ENCODE assay signal across 35 mouse cellular contexts in the genomic region with DNA sequence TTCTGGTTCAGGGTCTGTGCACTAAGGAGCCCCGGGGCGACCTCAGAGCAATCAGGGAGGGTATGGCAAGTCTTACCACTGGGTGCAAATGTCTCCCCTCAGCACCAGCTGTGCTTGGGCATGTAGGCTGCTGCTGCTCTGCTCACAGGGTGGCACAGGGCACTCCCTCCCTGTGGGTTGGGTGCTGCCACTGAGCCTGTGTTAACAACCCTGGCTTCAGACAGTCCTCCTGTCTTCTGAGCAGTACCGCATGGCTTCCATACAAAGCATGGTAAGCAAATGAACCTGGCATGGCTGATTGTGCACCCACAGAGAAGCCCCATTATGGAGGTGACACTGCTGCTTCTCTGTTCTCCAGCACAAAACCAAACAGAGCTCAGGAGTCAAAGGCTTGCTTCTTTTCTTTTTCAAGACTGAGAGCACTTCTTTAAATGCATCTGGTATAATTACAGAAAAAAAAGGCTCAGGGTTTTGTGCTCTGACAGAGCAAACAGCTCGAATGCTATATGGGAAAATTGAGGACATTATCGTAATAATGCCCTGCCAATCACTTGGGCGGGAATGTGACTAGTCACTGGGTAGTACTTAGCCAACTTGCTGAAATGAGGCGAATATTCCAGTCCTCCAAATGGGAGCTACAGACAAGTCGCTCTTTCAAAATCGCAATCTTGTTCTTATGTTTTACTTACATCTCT. TPM values are rescaled to one million over a fixed set of nuclear protein-coding genes. Genes with fewer than 3 reads are reported as not detected.
DNase-seq lines count a peak whose midpoint lies in the region; ATAC-seq and TF ChIP-seq lines count a peak whose summit lies in the region.
"Had no signal": no experiment of that assay in that cellular context is flagged by ENCODE, and none has a peak within 500 bp of the region (broad histone marks: within the 10 kb centered on the region; RNA-seq: fewer than 3 reads in every experiment).

No protein-coding gene starts in this region.

- peaks cover 68% of the 10 kb centered on the region for H3K4me1 ChIP-seq in megakaryocyte, embryonic 14.5 days
- peaks cover 60% of the 10 kb centered on the region for H3K4me1 ChIP-seq in forebrain, embryonic 13.5 days
- H3K4me1 ChIP-seq in olfactory bulb, adult 2 months (ENCODE audit: control insufficient read depth, insufficient read depth, low read length) = peaks cover 23% of the 10 kb centered on the region

- WGBS in forebrain, embryonic 13.5 days = 43% methylated on average over 9 of the region's 9 CpGs
- WGBS in olfactory bulb, adult 2 months = 31% methylated on average over 9 of the region's 9 CpGs

- ATAC-seq in megakaryocyte, adult 5-6 weeks (ENCODE audit: poor library complexity, severe bottlenecking) = no peak
- ATAC-seq in forebrain, embryonic 13.5 days = peak; percentile 71
- peak; percentile 20; the same call in 1 of the 2 replicates for ATAC-seq in megakaryocyte-erythroid progenitor cell, adult 5-6 weeks (replicated peaks; ENCODE audit: low FRiP score, low TSS enrichment, poor library complexity, severe bottlenecking)
- ATAC-seq: hindbrain, embryonic 16.5 days; intestine, embryonic 16.5 days had no signal

- no peaks in the 10 kb centered on the region for H3K9me3 ChIP-seq in megakaryocyte, embryonic 14.5 days
- H3K9me3 ChIP-seq in forebrain, embryonic 13.5 days (replicated peaks) = no peaks in the 10 kb centered on the region
- H3K9me3 ChIP-seq: embryonic facial prominence, embryonic 13.5 days; heart, embryonic 15.5 days; limb, embryonic 12.5 days; midbrain, embryonic 12.5 days; stomach, embryonic 15.5 days had no signal

- H3K4me3 ChIP-seq in megakaryocyte, embryonic 14.5 days (replicated peaks) = peak overlapping the region; percentile 56
- no peak overlapping the region for H3K4me3 ChIP-seq in forebrain, embryonic 13.5 days
- no peak overlapping the region for H3K4me3 ChIP-seq in olfactory bulb, adult 2 months (ENCODE audit: insufficient read depth, low read depth, low read length)
- H3K4me3 ChIP-seq: embryonic facial prominence, embryonic 13.5 days; erythroblast, embryonic 14.5 days; heart, embryonic 15.5 days; limb, embryonic 12.5 days; midbrain, embryonic 12.5 days; stomach, embryonic 15.5 days had no signal

- H3K27me3 ChIP-seq in megakaryocyte, embryonic 14.5 days (replicated peaks) = peaks cover 38% of the 10 kb centered on the region
- H3K27me3 ChIP-seq in forebrain, embryonic 13.5 days = peaks cover 23% of the 10 kb centered on the region; the same call in 1 of the 2 replicates

- no peak for TF ChIP-seq CTCF in olfactory bulb, adult 2 months (IDR thresholded peaks at IDR 0.05; ENCODE audit: insufficient read depth, low read depth, low read length)

- peak overlapping the region; percentile 88 for H3K27ac ChIP-seq in forebrain, embryonic 13.5 days
- H3K27ac ChIP-seq in olfactory bulb, adult 2 months (ENCODE audit: insufficient read depth, low read depth, low read length) = peak overlapping the region; percentile 69
- H3K27ac ChIP-seq: embryonic facial prominence, embryonic 13.5 days; heart, embryonic 15.5 days; limb, embryonic 12.5 days; midbrain, embryonic 12.5 days; stomach, embryonic 15.5 days had no signal

- peak overlapping the region; percentile 19; the same call in 1 of the 2 replicates for H3K9ac ChIP-seq in forebrain, embryonic 13.5 days
- H3K9ac ChIP-seq: embryonic facial prominence, embryonic 13.5 days; heart, embryonic 15.5 days; limb, embryonic 12.5 days; lung, embryonic 14.5 days; midbrain, embryonic 12.5 days; stomach, embryonic 15.5 days had no signal

- peak overlapping the region; percentile 77 for H3K4me2 ChIP-seq in forebrain, embryonic 13.5 days
- H3K4me2 ChIP-seq: embryonic facial prominence, embryonic 13.5 days; heart, embryonic 15.5 days; limb, embryonic 12.5 days; liver, embryonic 11.5 days; lung, embryonic 14.5 days; midbrain, embryonic 12.5 days; stomach, embryonic 15.5 days had no signal

- H3K36me3 ChIP-seq in megakaryocyte, embryonic 14.5 days (replicated peaks; ENCODE audit: low read length) = peaks cover 24% of the 10 kb centered on the region
- H3K36me3 ChIP-seq in forebrain, embryonic 13.5 days (ENCODE audit: poor library complexity, severe bottlenecking) = no peaks in the 10 kb centered on the region
- H3K36me3 ChIP-seq: embryonic facial prominence, embryonic 13.5 days; heart, embryonic 15.5 days; limb, embryonic 12.5 days; midbrain, embryonic 12.5 days; stomach, embryonic 15.5 days had no signal

- DNase-seq in left cerebral cortex, postnatal 36 days (ENCODE audit: low spot score in 2 of 2) = no peak
- DNase-seq in cerebellum, adult 8-10 months = no peak
- no peak for DNase-seq in left cerebral cortex, adult 11 months (ENCODE audit: low spot score)
- DNase-seq: adrenal gland, adult 2 months; B cell, adult 2 months; cerebellum, adult 2 months; cerebellum, postnatal 36 days; embryo, embryonic 11 days; gastrocnemius, postnatal 14 days; heart, postnatal 36 days; kidney, adult 9 months; kidney, postnatal 14 days; lung, embryonic 14.5 days; right cerebral cortex, adult 18-20 months; right cerebral cortex, postnatal 4 days; thymus, postnatal 4 days had no signal

- intact Hi-C loops in left cerebral cortex, postnatal 36 days (cut with DNase I) = no loop called here

- TF ChIP-seq POLR2A in olfactory bulb, adult 2 months (IDR thresholded peaks at IDR 0.05; ENCODE audit: insufficient read depth, low read depth, low read length) = no peak

RNA-seq across cellular contexts. Expression of gene Slc18a2, which starts 4.3 kb away (rescaled TPM):
- 1.4 TPM in 1 of 2 replicates, not detected in the other for polyA plus RNA-seq in megakaryocyte, embryonic 14.5 days (2012; ENCODE audit: insufficient read depth, low replicate concordance)
- 4.8 and 6.4 TPM in 2 replicates for total RNA-seq in megakaryocyte, adult 5-6 weeks (2015)
- total RNA-seq in megakaryocyte, adult 5-6 weeks (2017) = 2.2 and 2.5 TPM in 2 replicates
- polyA plus RNA-seq in forebrain, embryonic 13.5 days (2015; fragmentation: Nextera tagmentation; extraction: Ambion mirVana) = 26.1 and 28.6 TPM in 2 replicates
- total RNA-seq in megakaryocyte-erythroid progenitor cell, adult 5-6 weeks (2014; fragmentation: Nextera tagmentation) = 14.8 and 19.7 TPM in 2 replicates
- 11.3 and 26.0 TPM in 2 replicates for total RNA-seq in megakaryocyte-erythroid progenitor cell, adult 5-6 weeks (2017)
- polyA plus RNA-seq in olfactory bulb, adult 2 months (2012; ENCODE audit: insufficient read depth, insufficient read length, low replicate concordance, missing spikeins) = not detected in 2 replicates
- under 1 TPM in 1 of 2 experiments, not detected in 1; 0.16 TPM for total RNA-seq in left cerebral cortex, postnatal 36 days (2021)
- polyA plus RNA-seq: erythroblast, embryonic 14.5 days had no signal

RNA-seq across cellular contexts. Expression of gene Kcnk18, which starts 46.0 kb away (rescaled TPM):
- not detected in 2 replicates for polyA plus RNA-seq in megakaryocyte, embryonic 14.5 days (2012; ENCODE audit: insufficient read depth, low replicate concordance)
- not detected in 2 replicates for total RNA-seq in megakaryocyte, adult 5-6 weeks (2015)
- not detected in 2 replicates for total RNA-seq in megakaryocyte, adult 5-6 weeks (2017)
- polyA plus RNA-seq in forebrain, embryonic 13.5 days (2015; fragmentation: Nextera tagmentation; extraction: Ambion mirVana) = not detected in 2 replicates
- not detected in 2 replicates for total RNA-seq in megakaryocyte-erythroid progenitor cell, adult 5-6 weeks (2014; fragmentation: Nextera tagmentation)
- not detected in 2 replicates for total RNA-seq in megakaryocyte-erythroid progenitor cell, adult 5-6 weeks (2017)
- polyA plus RNA-seq in olfactory bulb, adult 2 months (2012; ENCODE audit: insufficient read depth, insufficient read length, low replicate concordance, missing spikeins) = not detected in 2 replicates
- not detected for total RNA-seq in left cerebral cortex, postnatal 36 days (2021)
- total RNA-seq: adrenal gland, adult 2 months; gastrocnemius, postnatal 14 days; heart, postnatal 36 days; layer of hippocampus, adult 18-20 months; layer of hippocampus, postnatal 14 days; left cerebral cortex, postnatal 10 days; MEL had no signal
- polyA plus RNA-seq: adrenal gland, adult 2 months; cerebellum, adult 2 months; embryonic facial prominence, embryonic 13.5 days; erythroblast, embryonic 14.5 days; heart, embryonic 15.5 days; intestine, embryonic 16.5 days; limb, embryonic 12.5 days; liver, embryonic 11.5 days; lung, embryonic 14.5 days; midbrain, embryonic 12.5 days; neural tube, embryonic 14.5 days; stomach, embryonic 15.5 days had no signal

RNA-seq across cellular contexts. Expression of gene Rps12-ps3, which starts 57.1 kb away (rescaled TPM):
- 5.6 and 40.0 TPM in 2 replicates for polyA plus RNA-seq in megakaryocyte, embryonic 14.5 days (2012; ENCODE audit: insufficient read depth, low replicate concordance)
- 585 and 699 TPM in 2 replicates for total RNA-seq in megakaryocyte, adult 5-6 weeks (2015)
- 550 and 766 TPM in 2 replicates for total RNA-seq in megakaryocyte, adult 5-6 weeks (2017)
- 5.0 and 7.9 TPM in 2 replicates for polyA plus RNA-seq in forebrain, embryonic 13.5 days (2015; fragmentation: Nextera tagmentation; extraction: Ambion mirVana)
- 403 and 406 TPM in 2 replicates for total RNA-seq in megakaryocyte-erythroid progenitor cell, adult 5-6 weeks (2014; fragmentation: Nextera tagmentation)
- 963 and 1,109 TPM in 2 replicates for total RNA-seq in megakaryocyte-erythroid progenitor cell, adult 5-6 weeks (2017)
- polyA plus RNA-seq in olfactory bulb, adult 2 months (2012; ENCODE audit: insufficient read depth, insufficient read length, low replicate concordance, missing spikeins) = not detected in 2 replicates
- 100 to 1,000 TPM; 151 to 237 TPM for total RNA-seq in left cerebral cortex, postnatal 36 days (2021)
